Mouse (Mus musculus) liver, postnatal 0 days (tissue): ENCODE measurements around the gene P4ha2.

ENCODE experiments used
- CTCF ChIP-seq: sonication (generic); IDR thresholded peaks from 2 replicates; pipeline ENCODE4 v1.5.1; 2016; ENCODE audit warnings: antibody characterized with exemption, low read depth
- EP300 ChIP-seq: IDR thresholded peaks from 2 replicates; pipeline ENCODE4 v1.6.1; 2016; ENCODE audit warnings: antibody characterized with exemption, low read depth, mild to moderate bottlenecking

DNA sequence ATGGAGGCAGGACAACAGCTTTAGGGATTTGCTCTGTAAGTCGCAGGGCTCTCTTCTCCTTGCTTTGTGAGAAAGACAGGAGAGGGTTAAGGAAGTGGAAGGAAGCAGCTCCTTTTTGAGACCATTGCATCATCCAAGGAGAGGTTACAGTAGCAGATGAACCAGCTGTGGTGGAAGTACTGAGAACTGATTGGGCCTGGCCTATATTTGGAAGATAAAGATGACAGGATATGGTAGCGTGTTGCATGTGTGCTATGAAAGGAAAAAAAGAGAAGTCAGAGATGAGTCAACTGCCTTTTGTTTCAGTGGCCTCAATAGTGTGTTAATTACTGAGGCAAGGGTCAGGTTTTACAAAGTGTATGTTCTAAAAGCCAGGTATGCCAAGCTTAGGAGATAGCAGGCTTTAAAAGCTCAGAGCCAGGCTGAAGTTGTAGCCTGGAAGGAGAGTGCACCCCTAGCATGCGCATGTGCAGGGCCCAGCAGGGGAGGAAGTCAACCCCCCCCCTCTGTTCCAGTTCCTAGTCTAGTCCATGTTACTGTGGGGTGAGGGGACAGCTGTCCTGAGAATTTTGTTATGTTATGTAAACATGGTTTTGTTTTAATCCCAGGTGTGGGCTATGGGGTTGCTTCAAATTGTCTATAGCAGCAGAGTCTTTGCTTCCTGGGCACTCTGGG lies 50.0 kb downstream of the P4ha2 start:
- no peak for TF ChIP-seq EP300
- TF ChIP-seq CTCF, result no peak
